Comparison of ENCODE assay signal across 9 mouse cellular contexts in the genomic region with DNA sequence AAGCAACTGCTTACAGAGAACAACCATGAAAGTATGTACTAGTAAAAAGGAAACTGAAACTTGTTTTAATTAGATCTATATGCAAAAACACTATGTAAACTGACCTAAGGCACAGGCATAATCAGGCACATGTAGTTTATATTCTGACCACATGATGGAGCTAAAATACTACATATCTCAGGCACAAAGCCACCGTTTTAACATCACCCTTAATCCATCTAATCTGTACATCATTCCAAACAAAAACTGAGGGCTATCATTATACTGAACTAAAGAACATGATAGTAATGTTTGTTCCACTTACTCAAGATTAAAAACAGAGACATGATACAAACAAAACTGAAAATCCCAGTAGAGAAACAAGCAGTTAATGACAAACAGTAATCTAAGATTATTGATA. TPM values are rescaled to one million over a fixed set of nuclear protein-coding genes. Genes with fewer than 3 reads are reported as not detected.
A peak's percentile ranks its signal among the peaks of the same experiment; 100 is the strongest.
DNase-seq lines count a peak whose midpoint lies in the region; ATAC-seq and TF ChIP-seq lines count a peak whose summit lies in the region.
"Had no signal": no experiment of that assay in that cellular context is flagged by ENCODE, and none has a peak within 500 bp of the region (broad histone marks: within the 10 kb centered on the region; RNA-seq: fewer than 3 reads in every experiment).

No protein-coding gene starts in this region.

- TF ChIP-seq POLR2A in liver, adult 2 months (IDR thresholded peaks at IDR 0.05; ENCODE audit: extremely low read depth, insufficient read depth, low read length): no peak
- no peak for TF ChIP-seq POLR2A in thymus, adult 2 months (IDR thresholded peaks at IDR 0.05; ENCODE audit: control insufficient read depth, extremely low read depth, insufficient read depth, low read length, poor library complexity)

- H3K27ac ChIP-seq in embryonic facial prominence, embryonic 11.5 days (replicated peaks; ENCODE audit: low read depth, low read length): no peak overlapping the region
- no peak overlapping the region for H3K27ac ChIP-seq in embryonic facial prominence, embryonic 10.5 days (replicated peaks)
- no peak overlapping the region for H3K27ac ChIP-seq in liver, adult 2 months (replicated peaks; ENCODE audit: insufficient read depth, low read depth, low read length)
- no peak overlapping the region for H3K27ac ChIP-seq in liver, embryonic 12.5 days
- no peak overlapping the region for H3K27ac ChIP-seq in thymus, adult 2 months (ENCODE audit: control insufficient read depth, insufficient read depth, low read length)
- H3K27ac ChIP-seq: neural tube, embryonic 12.5 days had no signal

- no peaks in the 10 kb centered on the region for H3K9me3 ChIP-seq in embryonic facial prominence, embryonic 11.5 days (replicated peaks; ENCODE audit: control insufficient read depth, low read length)
- no peaks in the 10 kb centered on the region for H3K9me3 ChIP-seq in embryonic facial prominence, embryonic 10.5 days
- H3K9me3 ChIP-seq in liver, embryonic 12.5 days (replicated peaks): no peaks in the 10 kb centered on the region
- H3K9me3 ChIP-seq: neural tube, embryonic 12.5 days had no signal

- no peak overlapping the region for H3K9ac ChIP-seq in embryonic facial prominence, embryonic 11.5 days (replicated peaks; ENCODE audit: low read length)
- H3K9ac ChIP-seq in liver, adult 2 months (ENCODE audit: low read depth, low read length): no peak overlapping the region
- H3K9ac ChIP-seq in liver, embryonic 12.5 days: no peak overlapping the region
- H3K9ac ChIP-seq: neural tube, embryonic 12.5 days had no signal

- no peak overlapping the region for H3K4me3 ChIP-seq in embryonic facial prominence, embryonic 11.5 days (ENCODE audit: low read depth, low read length)
- no peak overlapping the region for H3K4me3 ChIP-seq in embryonic facial prominence, embryonic 10.5 days
- no peak overlapping the region for H3K4me3 ChIP-seq in liver, adult 2 months (ENCODE audit: insufficient read depth, low read depth, low read length)
- no peak overlapping the region for H3K4me3 ChIP-seq in liver, embryonic 12.5 days
- H3K4me3 ChIP-seq in thymus, adult 2 months (ENCODE audit: control insufficient read depth, insufficient read depth, low read length): no peak overlapping the region
- H3K4me3 ChIP-seq: neural tube, embryonic 12.5 days had no signal

- no peaks in the 10 kb centered on the region for H3K27me3 ChIP-seq in embryonic facial prominence, embryonic 11.5 days (ENCODE audit: control insufficient read depth, insufficient read depth, low read length)
- no peaks in the 10 kb centered on the region for H3K27me3 ChIP-seq in embryonic facial prominence, embryonic 10.5 days (replicated peaks; ENCODE audit: low read depth, poor library complexity, severe bottlenecking)
- no peaks in the 10 kb centered on the region for H3K27me3 ChIP-seq in liver, adult 2 months (ENCODE audit: control insufficient read depth, insufficient read depth, low read length)
- no peaks in the 10 kb centered on the region for H3K27me3 ChIP-seq in liver, embryonic 12.5 days (replicated peaks)
- no peaks in the 10 kb centered on the region for H3K27me3 ChIP-seq in thymus, adult 2 months (ENCODE audit: control insufficient read depth, insufficient read depth, low read length)
- H3K27me3 ChIP-seq: neural tube, embryonic 12.5 days had no signal

- peak; percentile 67 for DNase-seq in embryonic facial prominence, embryonic 11.5 days (ENCODE audit: low spot score)
- DNase-seq in embryonic facial prominence, embryonic 10.5 days (ENCODE audit: low spot score): no peak
- DNase-seq in liver, adult 2 months (ENCODE audit: extremely low read depth, low read depth, low spot score): peak; percentile 64
- peak; percentile 68 for DNase-seq in embryo, embryonic 10.5 days (ENCODE audit: low spot score)
- peak; percentile 34 for DNase-seq in mesoderm, embryonic 11.5 days (ENCODE audit: low read depth, low spot score)
- no peak for DNase-seq in right cerebral cortex, adult 2 months (ENCODE audit: low spot score in 2 of 2)
- no peak for DNase-seq in thymus, adult 2 months

- no peaks in the 10 kb centered on the region for H3K36me3 ChIP-seq in embryonic facial prominence, embryonic 11.5 days (replicated peaks; ENCODE audit: control insufficient read depth, insufficient read depth, low read depth, low read length)
- H3K36me3 ChIP-seq in embryonic facial prominence, embryonic 10.5 days (replicated peaks): peaks cover 36% of the 10 kb centered on the region
- H3K36me3 ChIP-seq in liver, adult 2 months (ENCODE audit: control insufficient read depth, insufficient read depth, low read length): peaks cover 15% of the 10 kb centered on the region
- peaks cover 39% of the 10 kb centered on the region for H3K36me3 ChIP-seq in liver, embryonic 12.5 days
- H3K36me3 ChIP-seq in thymus, adult 2 months (ENCODE audit: control insufficient read depth, insufficient read depth, low read length): peaks cover 28% of the 10 kb centered on the region

- no peaks in the 10 kb centered on the region for H3K4me1 ChIP-seq in embryonic facial prominence, embryonic 11.5 days (ENCODE audit: control insufficient read depth, insufficient read depth, low read length)
- H3K4me1 ChIP-seq in embryonic facial prominence, embryonic 10.5 days: no peaks in the 10 kb centered on the region
- H3K4me1 ChIP-seq in liver, adult 2 months (ENCODE audit: control insufficient read depth, insufficient read depth, low read length): peaks cover 7% of the 10 kb centered on the region; the same call in 1 of the 2 replicates
- peaks cover 15% of the 10 kb centered on the region for H3K4me1 ChIP-seq in liver, embryonic 12.5 days
- peaks cover 2% of the 10 kb centered on the region; the same call in 1 of the 2 replicates for H3K4me1 ChIP-seq in thymus, adult 2 months (replicated peaks; ENCODE audit: control insufficient read depth, insufficient read depth, low read length)
- H3K4me1 ChIP-seq: neural tube, embryonic 12.5 days had no signal

- WGBS in embryonic facial prominence, embryonic 11.5 days: 17% methylated on average over 1 of the region's 1 CpGs
- 15% methylated on average over 1 of the region's 1 CpGs for WGBS in embryonic facial prominence, embryonic 10.5 days
- 0% methylated on average over 1 of the region's 1 CpGs for WGBS in liver, adult 2 months
- 9% methylated on average over 1 of the region's 1 CpGs for WGBS in liver, embryonic 12.5 days (ENCODE audit: insufficient replicate concordance)
- WGBS in thymus, adult 2 months: 0% methylated on average over 1 of the region's 1 CpGs

- H3K4me2 ChIP-seq in embryonic facial prominence, embryonic 11.5 days (ENCODE audit: low read depth, low read length): no peak overlapping the region
- no peak overlapping the region for H3K4me2 ChIP-seq in liver, embryonic 12.5 days
- H3K4me2 ChIP-seq: neural tube, embryonic 12.5 days had no signal

- TF ChIP-seq CTCF in liver, adult 2 months (IDR thresholded peaks at IDR 0.05; ENCODE audit: low read depth, low read length): peak; percentile 49
- TF ChIP-seq CTCF in thymus, adult 2 months (IDR thresholded peaks at IDR 0.05; ENCODE audit: borderline replicate concordance, control insufficient read depth, extremely low read depth, insufficient read depth, low read length, poor library complexity): no peak

- peaks cover 10% of the 10 kb centered on the region; the same call in 1 of the 2 replicates for H3K79me2 ChIP-seq in liver, adult 2 months (ENCODE audit: control insufficient read depth, insufficient read depth, low read length)

- ATAC-seq in embryonic facial prominence, embryonic 11.5 days (replicated peaks; ENCODE audit: insufficient number of reproducible peaks, low FRiP score, low TSS enrichment, low read depth): no peak
- ATAC-seq in liver, embryonic 12.5 days: no peak

RNA-seq across cellular contexts. Expression of a gene that starts 28.5 kb away (rescaled TPM):
- 140 and 160 TPM in 2 replicates for polyA plus RNA-seq in embryonic facial prominence, embryonic 11.5 days (2014; fragmentation: Nextera tagmentation; extraction: Ambion mirVana)
- 95.6 and 101 TPM in 2 replicates for polyA plus RNA-seq in embryonic facial prominence, embryonic 10.5 days (2016; fragmentation: Nextera tagmentation; extraction: Ambion mirVana)
- 30.4 and 37.8 TPM in 2 replicates for total RNA-seq in liver, adult 2 months (2014; rRNA removed)
- 1.6 and 1.8 TPM in 2 replicates for polyA plus RNA-seq in liver, adult 2 months (2012; rRNA removed)
- polyA plus RNA-seq in liver, embryonic 12.5 days (2016; fragmentation: Nextera tagmentation; extraction: Ambion mirVana): 50.7 and 51.1 TPM in 2 replicates
- 4.4 and 5.0 TPM in 2 replicates for polyA plus RNA-seq in thymus, adult 2 months (2012; rRNA removed)

Comparison
In these comparisons a context has a peak if more than half of its experiments do, and no peak if none do; other contexts are left out.
1. DNase-seq: peak in embryonic facial prominence, embryonic 11.5 days (single experiment), liver, adult 2 months (single experiment), embryo, embryonic 10.5 days (single experiment) and mesoderm, embryonic 11.5 days (single experiment); none in embryonic facial prominence, embryonic 10.5 days (single experiment), right cerebral cortex, adult 2 months (0 of 2) and thymus, adult 2 months (single experiment).